Mouse (Mus musculus): ENCODE measurements at regions not wholly inside any gene's neighbourhood (a gene's known extent, or its start where the extent isn't known, plus 50 kb on each side); places are given as distances from the start of the nearest gene placed in this dataset.
A peak's percentile ranks its signal among the peaks of the same experiment; 100 is the strongest.

DNA sequence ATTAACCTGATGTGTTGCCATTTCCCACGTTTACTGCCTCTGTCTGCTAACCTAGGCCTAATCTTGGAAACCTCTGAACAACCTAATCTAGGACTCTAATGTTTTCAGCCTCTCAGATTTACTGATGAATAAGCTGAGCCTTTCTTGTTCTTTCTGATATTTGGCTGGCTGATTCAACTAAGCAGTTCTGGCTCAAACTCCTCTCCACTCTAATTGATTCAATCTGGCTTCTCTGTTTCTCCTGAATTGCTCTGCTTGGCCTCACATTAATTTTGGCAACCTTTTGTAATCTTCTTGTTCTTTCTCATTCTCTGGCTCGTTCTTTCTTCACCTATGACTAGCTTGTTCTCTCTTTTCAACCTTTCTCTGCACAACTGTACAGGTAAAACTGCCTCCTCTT lies 1561.2 kb upstream of the Zeb2 start:
- H3K9ac ChIP-seq (replicated peaks), result no peak overlapping the region
- no peaks in the 10 kb centered on the region for H3K4me1 ChIP-seq (replicated peaks)
- no peaks in the 10 kb centered on the region for H3K36me3 ChIP-seq
- no peak overlapping the region for H3K4me3 ChIP-seq (replicated peaks)
- no peak overlapping the region for H3K4me2 ChIP-seq (replicated peaks)
- H3K27me3 ChIP-seq, result no peaks in the 10 kb centered on the region
- no peak for ATAC-seq
- no peaks in the 10 kb centered on the region for H3K9me3 ChIP-seq
- no peak overlapping the region for H3K27ac ChIP-seq
- 55% methylated on average over 2 of the region's 2 CpGs for WGBS

DNA sequence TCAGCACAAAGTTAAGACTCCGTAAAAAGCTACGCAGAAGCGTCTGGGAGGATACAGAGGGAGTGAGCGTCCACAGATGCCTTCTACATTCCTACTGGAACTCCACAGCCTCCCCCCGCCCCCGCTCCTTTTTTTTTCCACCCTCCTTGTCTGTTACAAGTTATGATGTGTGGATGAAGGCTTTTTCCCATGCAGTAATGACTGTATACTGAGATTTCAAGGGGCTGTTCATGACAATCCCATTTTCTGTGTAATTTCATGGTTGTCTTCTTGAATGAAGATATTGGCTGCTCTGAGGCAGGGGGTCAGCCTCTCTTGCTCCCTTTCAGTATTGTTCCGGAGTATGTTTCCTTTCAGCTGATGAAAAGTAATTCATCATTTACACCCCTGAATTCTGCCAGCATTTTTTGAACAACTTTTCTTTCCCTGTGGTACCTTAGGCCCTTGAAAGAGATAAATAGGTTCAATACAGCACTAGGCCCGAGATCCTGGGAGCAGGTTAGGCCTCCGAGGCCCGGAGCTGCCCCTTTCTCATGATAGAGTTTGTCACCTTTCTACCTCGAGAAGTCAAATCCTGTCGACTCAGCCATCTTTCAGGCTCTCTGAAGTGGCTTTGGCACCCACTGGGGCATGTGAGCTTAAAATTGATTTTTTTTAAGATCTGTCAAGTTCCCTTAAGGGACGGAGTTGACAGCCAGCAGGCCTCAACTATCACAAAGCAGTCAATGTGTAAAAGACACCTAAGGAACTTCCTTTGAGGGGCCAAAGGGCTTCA lies 1552.5 kb upstream of the Zeb2 start:
- ATAC-seq, result peak; percentile 86
- Histone ChIP-seq H3K9me3 (no peaks in the 10 kb centered on the region), H3K4me2 (replicated peaks) (no peak overlapping the region), H3K4me3 (replicated peaks) (no peak overlapping the region), H3K9ac (replicated peaks) (no peak overlapping the region), H3K27ac (no peak overlapping the region), H3K36me3 (no peaks in the 10 kb centered on the region), H3K27me3 (no peaks in the 10 kb centered on the region; the same call in 1 of the 2 replicates), H3K4me1 (replicated peaks) (peaks cover 23% of the 10 kb centered on the region)
- 35% methylated on average over 13 of the region's 13 CpGs for WGBS

DNA sequence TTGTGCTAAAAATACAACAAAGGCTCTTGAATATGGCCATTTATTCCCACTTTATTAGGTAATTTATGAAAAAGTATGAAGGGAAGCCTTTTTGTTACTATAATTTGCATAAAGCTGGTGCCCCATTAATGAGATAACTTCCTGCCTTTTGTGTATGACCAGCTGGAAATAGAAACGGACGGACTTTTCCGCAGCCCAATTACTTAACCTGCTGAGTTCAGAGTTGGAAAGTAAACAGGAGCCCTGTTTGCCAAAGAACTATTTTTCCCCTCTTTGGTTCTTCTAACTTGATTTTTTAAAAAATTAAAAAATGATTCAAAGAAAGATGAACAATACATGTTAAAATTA lies 1549.8 kb upstream of the Zeb2 start:
- Histone ChIP-seq H3K27me3 (no peaks in the 10 kb centered on the region; the same call in 1 of the 2 replicates), H3K4me1 (replicated peaks) (peaks cover 23% of the 10 kb centered on the region), H3K9ac (replicated peaks) (no peak overlapping the region), H3K4me2 (replicated peaks) (peak overlapping the region; percentile 29; the same call in 1 of the 2 replicates), H3K9me3 (no peaks in the 10 kb centered on the region), H3K4me3 (replicated peaks) (no peak overlapping the region), H3K36me3 (no peaks in the 10 kb centered on the region), H3K27ac (no peak overlapping the region)
- peak; percentile 53 for ATAC-seq
- 7% methylated on average over 3 of the region's 3 CpGs for WGBS

DNA sequence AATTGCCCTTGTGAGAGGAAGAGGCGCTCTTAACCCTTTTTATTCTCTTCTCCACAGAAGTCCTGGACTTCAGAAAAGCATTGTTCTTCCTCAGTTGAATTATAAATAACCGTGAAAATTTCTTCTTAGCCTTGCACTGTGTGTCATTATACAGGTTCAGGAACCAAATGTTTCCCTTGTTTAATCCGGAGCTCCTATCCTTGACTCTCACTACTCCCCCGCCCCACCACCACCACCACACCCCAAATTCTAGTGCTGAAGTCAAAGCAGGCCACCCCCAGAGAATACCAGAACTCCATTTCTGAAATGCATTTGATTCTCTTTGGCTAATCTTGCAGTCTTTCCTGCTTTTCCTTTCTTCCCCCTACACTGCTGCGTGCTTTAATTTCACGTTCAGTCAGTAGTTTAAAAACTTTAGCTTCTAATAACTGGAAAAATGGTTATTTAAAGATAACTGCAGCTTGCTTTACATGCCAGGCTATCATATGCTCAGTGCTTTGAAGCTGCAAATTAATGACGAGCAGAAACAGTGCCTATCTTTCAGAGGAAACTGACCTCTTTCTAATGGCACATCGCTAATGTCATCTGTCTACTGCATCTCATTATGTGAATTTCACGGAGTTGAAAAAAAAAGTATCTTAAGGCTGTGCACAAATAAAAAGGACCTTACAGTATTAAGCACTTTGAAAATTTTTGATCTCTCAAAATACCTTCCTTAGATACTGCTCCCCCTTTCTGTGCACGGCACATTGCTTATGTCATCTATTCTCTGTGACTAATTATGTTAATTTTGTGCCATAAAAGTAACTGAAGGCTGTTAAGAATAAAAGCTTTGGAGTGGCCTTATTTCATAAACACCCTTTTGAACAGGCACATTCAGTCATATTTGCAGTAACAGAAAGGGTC lies 1549.1 kb upstream of the Zeb2 start:
- Histone ChIP-seq H3K4me2 (replicated peaks) (peak overlapping the region; percentile 29), H3K9ac (replicated peaks) (no peak overlapping the region), H3K27me3 (no peaks in the 10 kb centered on the region), H3K4me1 (replicated peaks) (peaks cover 23% of the 10 kb centered on the region), H3K9me3 (no peaks in the 10 kb centered on the region), H3K4me3 (replicated peaks) (no peak overlapping the region), H3K36me3 (no peaks in the 10 kb centered on the region), H3K27ac (peak overlapping the region; percentile 45; the same call in 1 of the 2 replicates)
- peak; percentile 77 for ATAC-seq
- WGBS, result 12% methylated on average over 10 of the region's 10 CpGs

DNA sequence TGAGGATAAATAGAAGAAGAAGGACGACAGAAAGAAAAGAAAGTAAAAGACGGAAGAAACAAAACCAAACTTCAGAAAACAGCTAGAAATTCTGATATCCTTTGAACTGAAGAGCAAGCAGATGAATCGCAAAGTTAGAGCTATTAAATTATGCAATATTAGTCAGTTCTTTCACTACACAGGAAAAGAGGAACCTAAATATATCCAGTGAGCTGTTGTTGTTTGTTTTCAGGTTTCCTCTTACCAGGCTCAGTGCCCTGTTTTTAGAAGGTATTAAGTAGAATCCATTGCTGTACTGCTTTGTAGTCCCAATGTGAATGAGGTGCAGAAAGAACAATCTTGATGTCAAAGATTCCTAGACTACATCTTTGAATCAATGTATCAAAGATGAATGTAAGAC lies 1544.7 kb upstream of the Zeb2 start:
- ATAC-seq, result no peak
- WGBS, result 86% methylated on average over 3 of the region's 3 CpGs
- no peaks in the 10 kb centered on the region for H3K36me3 ChIP-seq

DNA sequence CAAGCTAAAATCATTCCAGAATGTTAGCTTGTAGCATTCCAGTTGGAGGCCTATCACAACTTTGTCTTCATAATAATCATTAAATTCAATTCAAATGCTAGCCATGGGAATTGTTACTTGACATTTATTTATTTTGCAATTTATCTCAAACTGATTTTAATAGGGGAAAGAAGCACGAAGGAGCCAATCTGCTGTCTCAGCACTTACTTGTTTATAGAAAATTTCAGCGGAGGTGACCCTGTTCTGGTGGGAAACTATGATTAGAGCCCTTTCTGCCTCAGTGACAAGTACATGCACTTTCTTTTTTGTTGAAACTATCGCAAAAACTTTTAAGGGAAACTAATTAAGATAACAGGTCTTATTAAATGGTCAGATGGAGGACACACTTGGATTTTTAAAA lies 1543.4 kb upstream of the Zeb2 start:
- Histone ChIP-seq H3K4me2 (replicated peaks) (no peak overlapping the region), H3K36me3 (no peaks in the 10 kb centered on the region), H3K27me3 (no peaks in the 10 kb centered on the region), H3K4me1 (replicated peaks) (peaks cover 3% of the 10 kb centered on the region), H3K9me3 (no peaks in the 10 kb centered on the region), H3K4me3 (replicated peaks) (no peak overlapping the region), H3K27ac (no peak overlapping the region), H3K9ac (replicated peaks) (no peak overlapping the region)
- ATAC-seq, result no peak
- WGBS, result 91% methylated on average over 3 of the region's 3 CpGs

More for the DNA sequence above, 1544.7 kb upstream of the Zeb2 start:
- no peaks in the 10 kb centered on the region for H3K27me3 ChIP-seq
- H3K9ac ChIP-seq (replicated peaks), result no peak overlapping the region
- no peaks in the 10 kb centered on the region for H3K9me3 ChIP-seq
- no peak overlapping the region for H3K27ac ChIP-seq
- H3K4me2 ChIP-seq (replicated peaks), result no peak overlapping the region
- no peak overlapping the region for H3K4me3 ChIP-seq (replicated peaks)
- peaks cover 15% of the 10 kb centered on the region for H3K4me1 ChIP-seq (replicated peaks)

DNA sequence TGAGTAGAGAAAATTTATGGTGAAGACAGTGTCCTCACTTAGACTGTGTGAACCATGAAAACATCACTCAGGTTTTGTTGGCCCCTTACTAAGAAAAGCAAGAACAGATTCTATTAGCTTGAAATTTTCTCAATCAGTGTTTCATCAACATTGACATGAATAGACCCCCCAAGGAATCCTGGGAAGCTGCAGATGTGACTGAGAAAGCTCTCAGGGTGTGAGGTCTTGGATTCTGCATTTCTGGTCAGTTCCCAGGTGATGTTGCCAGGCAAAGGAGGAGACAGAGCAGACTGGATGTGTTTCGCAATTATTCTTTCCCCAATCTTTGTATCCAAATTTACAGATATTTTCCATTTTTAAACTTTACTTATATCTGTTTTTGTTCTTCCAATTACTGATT lies 1538.1 kb upstream of the Zeb2 start:
- H3K9me3 ChIP-seq, result no peaks in the 10 kb centered on the region
- H3K27ac ChIP-seq, result no peak overlapping the region
- no peaks in the 10 kb centered on the region for H3K36me3 ChIP-seq
- no peak overlapping the region for H3K9ac ChIP-seq (replicated peaks)
- no peak overlapping the region for H3K4me3 ChIP-seq (replicated peaks)
- H3K4me1 ChIP-seq (replicated peaks), result no peaks in the 10 kb centered on the region
- 88% methylated on average over 1 of the region's 1 CpGs for WGBS
- no peak for ATAC-seq
- no peak overlapping the region for H3K4me2 ChIP-seq (replicated peaks)
- no peaks in the 10 kb centered on the region for H3K27me3 ChIP-seq

DNA sequence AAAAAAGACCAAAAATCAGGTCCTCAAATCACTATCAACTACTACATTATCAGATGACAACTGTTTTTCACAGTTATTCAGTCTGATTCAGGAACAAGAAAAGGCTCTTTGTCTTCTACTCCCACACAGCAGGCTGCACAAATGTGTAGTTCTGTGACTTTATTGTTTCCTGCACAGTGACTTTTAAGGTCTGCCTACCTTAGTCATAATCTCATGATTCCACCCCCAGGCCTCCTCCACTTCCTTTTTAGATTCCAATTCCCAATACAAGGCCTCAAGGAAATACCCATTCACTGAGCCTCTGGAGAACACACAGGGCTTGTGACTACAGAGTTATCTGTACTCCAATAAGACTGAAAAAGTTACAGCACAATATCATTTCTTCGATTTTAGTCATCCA lies 1535.4 kb upstream of the Zeb2 start:
- WGBS, result 94% methylated on average over 1 of the region's 1 CpGs
- ATAC-seq, result no peak

DNA sequence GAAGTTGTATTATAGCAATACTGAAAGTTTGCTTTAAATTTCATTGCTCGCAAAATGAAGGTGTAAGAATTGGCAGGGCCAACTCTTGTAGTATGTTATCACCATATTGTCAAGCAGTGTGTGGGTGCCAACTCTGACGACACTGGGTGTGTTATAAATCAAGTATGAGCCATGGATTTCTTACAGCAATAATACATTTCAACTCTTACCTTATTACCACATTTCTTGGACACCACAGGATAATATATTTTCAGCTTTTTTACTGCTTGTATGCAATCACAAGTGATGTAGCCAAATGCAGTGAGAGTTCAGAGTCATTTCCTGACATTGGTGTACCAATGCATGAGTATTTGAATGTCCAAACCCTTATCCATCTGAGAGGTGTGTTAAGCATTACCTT lies 1529.2 kb upstream of the Zeb2 start:
- no peak for ATAC-seq
- Histone ChIP-seq H3K9me3 (no peaks in the 10 kb centered on the region), H3K27ac (no peak overlapping the region), H3K27me3 (no peaks in the 10 kb centered on the region), H3K9ac (replicated peaks) (no peak overlapping the region), H3K36me3 (no peaks in the 10 kb centered on the region), H3K4me3 (replicated peaks) (no peak overlapping the region), H3K4me1 (replicated peaks) (no peaks in the 10 kb centered on the region), H3K4me2 (replicated peaks) (no peak overlapping the region)
- 90% methylated on average over 2 of the region's 2 CpGs for WGBS

More for the DNA sequence above, 1535.4 kb upstream of the Zeb2 start:
- H3K9ac ChIP-seq (replicated peaks), result no peak overlapping the region
- H3K9me3 ChIP-seq, result no peaks in the 10 kb centered on the region
- H3K27me3 ChIP-seq, result no peaks in the 10 kb centered on the region
- no peaks in the 10 kb centered on the region for H3K4me1 ChIP-seq (replicated peaks)
- H3K27ac ChIP-seq, result no peak overlapping the region
- no peaks in the 10 kb centered on the region for H3K36me3 ChIP-seq
- no peak overlapping the region for H3K4me2 ChIP-seq (replicated peaks)
- H3K4me3 ChIP-seq (replicated peaks), result no peak overlapping the region

DNA sequence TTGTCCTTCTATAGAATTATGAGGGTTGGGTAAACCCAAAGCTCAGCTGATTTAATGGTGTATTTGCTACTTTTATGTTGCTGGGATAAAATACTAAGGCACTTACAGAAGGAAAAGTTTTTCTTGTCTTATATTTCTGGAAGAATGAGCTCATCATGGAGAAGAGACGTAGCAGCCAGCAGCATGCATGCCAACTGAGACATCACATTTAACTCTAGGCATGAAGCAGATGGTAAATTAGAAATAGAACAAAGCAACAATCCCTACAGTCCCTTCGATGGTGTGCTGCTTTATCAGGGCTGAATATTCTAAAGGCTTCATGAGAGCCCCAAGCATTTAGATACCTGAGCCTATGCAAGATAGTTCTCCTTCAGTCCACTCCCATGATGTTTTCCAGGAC lies 1492.0 kb upstream of the Zeb2 start:
- no peak overlapping the region for H3K4me2 ChIP-seq (replicated peaks)
- no peaks in the 10 kb centered on the region for H3K4me1 ChIP-seq (replicated peaks)
- no peak overlapping the region for H3K27ac ChIP-seq
- no peak overlapping the region for H3K4me3 ChIP-seq (replicated peaks)
- H3K9ac ChIP-seq (replicated peaks), result no peak overlapping the region
- ATAC-seq, result no peak
- WGBS, result 88% methylated on average over 2 of the region's 2 CpGs
- no peaks in the 10 kb centered on the region for H3K27me3 ChIP-seq
- no peaks in the 10 kb centered on the region; the same call in 1 of the 2 replicates for H3K9me3 ChIP-seq
- no peaks in the 10 kb centered on the region for H3K36me3 ChIP-seq

DNA sequence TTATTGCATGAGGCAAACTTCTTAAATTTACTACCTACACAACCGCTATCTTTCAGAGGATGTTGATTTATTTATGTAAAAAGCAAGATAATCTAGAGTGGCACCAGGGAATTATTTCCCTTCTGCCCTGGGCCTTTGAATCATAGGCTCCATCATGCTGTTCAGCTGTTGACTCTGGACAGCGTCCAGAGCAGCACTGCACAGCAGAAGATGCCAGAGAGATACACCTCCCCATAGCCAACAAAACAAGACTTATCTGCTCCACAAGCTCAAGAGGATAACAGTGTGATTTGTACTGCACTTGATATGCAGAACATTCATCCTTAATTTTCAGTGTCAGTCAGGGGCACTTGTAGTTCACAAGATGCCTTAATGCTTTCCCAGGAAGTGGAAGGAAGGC lies 1464.6 kb upstream of the Zeb2 start:
- no peak overlapping the region for H3K27ac ChIP-seq
- H3K4me2 ChIP-seq (replicated peaks), result no peak overlapping the region
- H3K9ac ChIP-seq (replicated peaks), result no peak overlapping the region
- H3K36me3 ChIP-seq, result no peaks in the 10 kb centered on the region
- 85% methylated on average over 2 of the region's 2 CpGs for WGBS
- H3K9me3 ChIP-seq, result no peaks in the 10 kb centered on the region; the same call in 1 of the 2 replicates
- no peak for ATAC-seq
- no peak overlapping the region for H3K4me3 ChIP-seq (replicated peaks)
- H3K4me1 ChIP-seq (replicated peaks), result no peaks in the 10 kb centered on the region
- no peaks in the 10 kb centered on the region for H3K27me3 ChIP-seq

DNA sequence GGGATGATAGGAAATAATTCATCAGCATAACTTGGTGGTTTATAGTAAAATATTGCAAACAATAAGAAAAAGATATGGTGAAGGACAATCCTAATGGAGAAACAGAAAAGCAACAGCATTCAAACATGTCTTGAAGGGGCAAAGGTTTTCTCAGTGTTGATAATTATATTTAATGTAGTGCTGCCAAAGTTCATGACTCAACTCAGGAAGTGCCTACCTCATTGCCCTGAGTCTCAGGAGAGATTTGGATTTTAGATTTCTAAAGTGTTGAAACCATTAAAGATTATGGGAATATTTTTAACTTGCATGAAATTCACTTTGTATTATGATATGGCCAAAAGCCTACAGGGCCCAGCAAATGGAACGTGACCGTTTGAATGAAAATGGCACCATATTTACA lies 1453.2 kb upstream of the Zeb2 start:
- 98% methylated on average over 2 of the region's 2 CpGs for WGBS
- no peak overlapping the region for H3K4me2 ChIP-seq (replicated peaks)
- H3K27me3 ChIP-seq, result no peaks in the 10 kb centered on the region
- no peak overlapping the region for H3K4me3 ChIP-seq (replicated peaks)
- no peaks in the 10 kb centered on the region for H3K36me3 ChIP-seq
- no peak overlapping the region for H3K27ac ChIP-seq
- no peak for ATAC-seq
- no peak overlapping the region for H3K9ac ChIP-seq (replicated peaks)
- H3K9me3 ChIP-seq, result no peaks in the 10 kb centered on the region
- H3K4me1 ChIP-seq (replicated peaks), result no peaks in the 10 kb centered on the region

Data from midbrain, embryonic 13.5 days (tissue).